Mouse (Mus musculus): ENCODE results near the gene Cdh22.

DNA sequence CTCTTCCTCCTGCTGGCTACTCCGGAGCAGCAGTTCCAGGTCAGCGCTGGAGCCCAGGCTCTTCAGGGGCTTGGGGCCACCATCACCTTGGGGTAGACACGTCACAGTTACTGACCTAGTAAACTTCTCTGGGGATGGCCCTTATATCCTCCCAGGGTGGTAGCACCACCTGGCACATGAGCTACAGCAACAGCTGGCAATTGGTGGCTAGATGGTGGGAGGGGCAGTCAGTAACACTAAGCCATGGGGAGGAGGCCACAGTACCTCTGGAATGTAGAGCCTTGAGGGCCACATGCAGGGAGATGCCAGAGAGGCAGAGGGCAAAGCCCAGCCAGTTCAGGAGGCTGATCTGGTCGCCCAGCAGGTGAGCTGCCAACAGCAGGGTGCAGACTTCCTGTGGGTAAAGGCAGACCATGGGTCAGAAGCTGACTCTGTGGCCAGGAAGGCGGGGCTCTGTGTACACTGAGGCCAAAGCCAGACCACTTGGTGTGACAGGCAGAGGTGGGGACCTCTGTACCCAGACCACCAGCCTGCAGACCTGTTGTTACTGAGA is 42.6 kb upstream of the Cdh22 start:
- TF ChIP-seq CTCF (conservative IDR thresholded peaks at IDR 0.05; ENCODE audit: insufficient read depth, insufficient read length, low read depth, low read length) (no peak), POLR2A (IDR thresholded peaks at IDR 0.05; ENCODE audit: low read depth, low read length) (no peak)

Measured in kidney, adult 2 months (tissue).